ENCODE assay signal across 8 mouse cellular contexts in the genomic region with DNA sequence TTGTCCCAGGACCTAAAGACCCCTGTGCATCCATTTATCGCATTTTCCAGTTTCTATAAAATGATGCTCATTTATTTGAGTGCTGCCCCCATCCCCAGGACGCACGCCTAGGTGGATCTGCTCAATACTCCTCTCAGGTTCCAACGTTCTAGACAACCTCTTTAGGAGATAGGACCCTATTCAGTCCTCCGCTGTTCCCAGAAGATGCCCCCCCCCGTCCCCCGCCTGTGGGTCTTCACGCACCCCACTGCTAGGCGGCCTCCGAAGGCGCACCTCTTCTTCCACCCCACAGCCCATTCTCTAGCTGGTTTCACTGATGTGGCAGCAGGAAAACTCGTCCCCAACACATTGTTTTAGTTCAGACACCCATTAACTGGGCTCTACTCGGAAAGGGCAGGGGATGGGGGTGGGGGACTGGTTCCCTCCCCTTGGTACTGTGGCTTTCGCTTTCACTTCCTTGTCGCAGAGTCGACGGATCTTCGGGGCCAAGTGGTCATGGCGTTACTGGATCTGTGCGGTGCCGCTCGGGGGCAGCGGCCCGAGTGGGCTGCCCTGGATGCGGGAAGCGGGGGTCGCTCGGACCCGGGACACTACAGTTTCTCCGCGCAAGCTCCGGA. TPM values are rescaled to one million over a fixed set of nuclear protein-coding genes. Genes with fewer than 3 reads are reported as not detected.
A peak's percentile ranks its signal among the peaks of the same experiment; 100 is the strongest.
DNase-seq lines count a peak whose midpoint lies in the region; ATAC-seq and TF ChIP-seq lines count a peak whose summit lies in the region.

No protein-coding gene starts in this region.

- peak; percentile 88 for DNase-seq in CD4-positive helper T cell, adult 2 months (ENCODE audit: low read depth, low spot score)
- DNase-seq in ZHBTc4 (ENCODE audit: low read depth, low spot score): peak; percentile 35
- DNase-seq in liver, postnatal 0 days: peak; percentile 73
- no peak for DNase-seq in right cerebral cortex, postnatal 4 days
- no peak for DNase-seq in layer of hippocampus, postnatal 25 days (ENCODE audit: extremely low spot score in 1 of 2, low spot score in 1 of 2)

- H3K27ac ChIP-seq in intestine, embryonic 15.5 days: no peak overlapping the region
- H3K27ac ChIP-seq in liver, postnatal 0 days (ENCODE audit: low read depth): peak overlapping the region; percentile 68
- H3K27ac ChIP-seq in neural tube, embryonic 14.5 days (ENCODE audit: low read depth, low read length): no peak overlapping the region

- no peaks in the 10 kb centered on the region for H3K36me3 ChIP-seq in intestine, embryonic 15.5 days
- H3K36me3 ChIP-seq in liver, postnatal 0 days (replicated peaks; ENCODE audit: insufficient read depth, low read length): peaks cover 16% of the 10 kb centered on the region; the same call in 1 of the 2 replicates
- H3K36me3 ChIP-seq in neural tube, embryonic 14.5 days (ENCODE audit: control insufficient read depth, insufficient read depth, low read length): no peaks in the 10 kb centered on the region

- TF ChIP-seq CTCF in liver, postnatal 0 days (IDR thresholded peaks at IDR 0.05; ENCODE audit: low read depth): no peak

- H3K27me3 ChIP-seq in intestine, embryonic 15.5 days (replicated peaks): peaks cover 42% of the 10 kb centered on the region
- H3K27me3 ChIP-seq in liver, postnatal 0 days (ENCODE audit: insufficient read depth, low read length): peaks cover 3% of the 10 kb centered on the region; the same call in 1 of the 2 replicates
- peaks cover 39% of the 10 kb centered on the region for H3K27me3 ChIP-seq in neural tube, embryonic 14.5 days (ENCODE audit: control insufficient read depth, insufficient read depth, low read length)

- H3K4me3 ChIP-seq in intestine, embryonic 15.5 days (replicated peaks): peak overlapping the region; percentile 39
- H3K4me3 ChIP-seq in liver, postnatal 0 days (ENCODE audit: low read depth, low read length): peak overlapping the region; percentile 74
- H3K4me3 ChIP-seq in neural tube, embryonic 14.5 days (ENCODE audit: low read depth, low read length): peak overlapping the region; percentile 36

- no peaks in the 10 kb centered on the region for H3K9me3 ChIP-seq in intestine, embryonic 15.5 days
- H3K9me3 ChIP-seq in liver, postnatal 0 days (ENCODE audit: low read length): no peaks in the 10 kb centered on the region
- no peaks in the 10 kb centered on the region for H3K9me3 ChIP-seq in neural tube, embryonic 14.5 days (ENCODE audit: control insufficient read depth, low read length)

- peak overlapping the region; percentile 29 for H3K9ac ChIP-seq in intestine, embryonic 15.5 days
- peak overlapping the region; percentile 80 for H3K9ac ChIP-seq in liver, postnatal 0 days (replicated peaks)
- H3K9ac ChIP-seq in neural tube, embryonic 14.5 days (replicated peaks; ENCODE audit: low read depth, low read length): no peak overlapping the region

- WGBS in intestine, embryonic 15.5 days: 3% methylated on average over 32 of the region's 32 CpGs
- WGBS in liver, postnatal 0 days (ENCODE audit: insufficient replicate concordance): under 1% methylated on average over 32 of the region's 32 CpGs
- WGBS in neural tube, embryonic 14.5 days: 3% methylated on average over 32 of the region's 32 CpGs

- peak; percentile 67 for ATAC-seq in granulocyte monocyte progenitor cell, adult 5-6 weeks (replicated peaks; ENCODE audit: poor library complexity, severe bottlenecking)
- ATAC-seq in intestine, embryonic 15.5 days: peak; percentile 66
- ATAC-seq in liver, postnatal 0 days: peak; percentile 70
- ATAC-seq in neural tube, embryonic 14.5 days (ENCODE audit: low read depth): peak; percentile 60; the same call in 1 of the 2 replicates

- peaks cover 10% of the 10 kb centered on the region for H3K4me1 ChIP-seq in intestine, embryonic 15.5 days (replicated peaks)
- H3K4me1 ChIP-seq in liver, postnatal 0 days (ENCODE audit: insufficient read depth): peaks cover 9% of the 10 kb centered on the region
- 0 out of 2 replicates have a peak, but pooled peaks cover 4% of the 10 kb centered on the region for H3K4me1 ChIP-seq in neural tube, embryonic 14.5 days (ENCODE audit: control insufficient read depth, insufficient read depth, low read length)

- H3K4me2 ChIP-seq in intestine, embryonic 15.5 days (replicated peaks): peak overlapping the region; percentile 92
- H3K4me2 ChIP-seq in liver, postnatal 0 days (ENCODE audit: low read depth, low read length): peak overlapping the region; percentile 88
- H3K4me2 ChIP-seq in neural tube, embryonic 14.5 days (ENCODE audit: low read depth, low read length): peak overlapping the region; percentile 76

- no peak for TF ChIP-seq EP300 in liver, postnatal 0 days (IDR thresholded peaks at IDR 0.05; ENCODE audit: low read depth)

RNA-seq across cellular contexts. Expression of a gene that starts 0.5 kb away (rescaled TPM):
- total RNA-seq in granulocyte monocyte progenitor cell, adult 5-6 weeks (2014; fragmentation: Nextera tagmentation): 391 and 417 TPM in 2 replicates
- total RNA-seq in granulocyte monocyte progenitor cell, adult 5-6 weeks (2017): 462 and 464 TPM in 2 replicates
- polyA plus RNA-seq in intestine, embryonic 15.5 days (2015; fragmentation: Nextera tagmentation; extraction: Ambion mirVana): 15.5 and 16.9 TPM in 2 replicates
- 49.7 and 51.6 TPM in 2 replicates for polyA plus RNA-seq in liver, postnatal 0 days (2015; fragmentation: Nextera tagmentation; extraction: Ambion mirVana)
- polyA plus RNA-seq in neural tube, embryonic 14.5 days (2014; fragmentation: Nextera tagmentation; extraction: Ambion mirVana): 0.76 and 3.5 TPM in 2 replicates
- 1 to 10 TPM; 2.2 to 3.3 TPM for total RNA-seq in layer of hippocampus, postnatal 25 days (2021)

RNA-seq across cellular contexts. Expression of a gene that starts 5.3 kb away (rescaled TPM):
- 23.2 and 40.2 TPM in 2 replicates for total RNA-seq in granulocyte monocyte progenitor cell, adult 5-6 weeks (2014; fragmentation: Nextera tagmentation)
- total RNA-seq in granulocyte monocyte progenitor cell, adult 5-6 weeks (2017): 62.7 and 69.6 TPM in 2 replicates
- polyA plus RNA-seq in intestine, embryonic 15.5 days (2015; fragmentation: Nextera tagmentation; extraction: Ambion mirVana): 5.3 and 5.6 TPM in 2 replicates
- 9.8 and 10.5 TPM in 2 replicates for polyA plus RNA-seq in liver, postnatal 0 days (2015; fragmentation: Nextera tagmentation; extraction: Ambion mirVana)
- polyA plus RNA-seq in neural tube, embryonic 14.5 days (2014; fragmentation: Nextera tagmentation; extraction: Ambion mirVana): 0.70 and 0.90 TPM in 2 replicates
- 1 to 10 TPM; 7.0 to 8.9 TPM for total RNA-seq in layer of hippocampus, postnatal 25 days (2021)

RNA-seq across cellular contexts. Expression of a gene that starts 10.4 kb away (rescaled TPM):
- total RNA-seq in granulocyte monocyte progenitor cell, adult 5-6 weeks (2014; fragmentation: Nextera tagmentation): 144 and 147 TPM in 2 replicates
- 103 and 141 TPM in 2 replicates for total RNA-seq in granulocyte monocyte progenitor cell, adult 5-6 weeks (2017)
- 9.3 and 9.4 TPM in 2 replicates for polyA plus RNA-seq in intestine, embryonic 15.5 days (2015; fragmentation: Nextera tagmentation; extraction: Ambion mirVana)
- 20.4 and 22.9 TPM in 2 replicates for polyA plus RNA-seq in liver, postnatal 0 days (2015; fragmentation: Nextera tagmentation; extraction: Ambion mirVana)
- 0.63 and 1.3 TPM in 2 replicates for polyA plus RNA-seq in neural tube, embryonic 14.5 days (2014; fragmentation: Nextera tagmentation; extraction: Ambion mirVana)
- total RNA-seq in layer of hippocampus, postnatal 25 days (2021): 1 to 10 TPM; 1.6 to 1.7 TPM

RNA-seq across cellular contexts. Expression of a gene that starts 10.7 kb away (rescaled TPM):
- 45.4 and 60.7 TPM in 2 replicates for total RNA-seq in granulocyte monocyte progenitor cell, adult 5-6 weeks (2014; fragmentation: Nextera tagmentation)
- 81.6 and 89.7 TPM in 2 replicates for total RNA-seq in granulocyte monocyte progenitor cell, adult 5-6 weeks (2017)
- polyA plus RNA-seq in intestine, embryonic 15.5 days (2015; fragmentation: Nextera tagmentation; extraction: Ambion mirVana): 6.2 and 6.9 TPM in 2 replicates
- polyA plus RNA-seq in liver, postnatal 0 days (2015; fragmentation: Nextera tagmentation; extraction: Ambion mirVana): 8.8 and 9.3 TPM in 2 replicates
- polyA plus RNA-seq in neural tube, embryonic 14.5 days (2014; fragmentation: Nextera tagmentation; extraction: Ambion mirVana): 0.68 and 2.0 TPM in 2 replicates
- total RNA-seq in layer of hippocampus, postnatal 25 days (2021): 1 to 10 TPM; 3.0 to 3.4 TPM

RNA-seq across cellular contexts. Expression of a gene that starts 40.7 kb away (rescaled TPM):
- total RNA-seq in granulocyte monocyte progenitor cell, adult 5-6 weeks (2014; fragmentation: Nextera tagmentation): 8.3 and 13.9 TPM in 2 replicates
- total RNA-seq in granulocyte monocyte progenitor cell, adult 5-6 weeks (2017): 2.1 and 2.3 TPM in 2 replicates
- polyA plus RNA-seq in intestine, embryonic 15.5 days (2015; fragmentation: Nextera tagmentation; extraction: Ambion mirVana): 0.06 and 0.13 TPM in 2 replicates
- 1.1 and 1.2 TPM in 2 replicates for polyA plus RNA-seq in liver, postnatal 0 days (2015; fragmentation: Nextera tagmentation; extraction: Ambion mirVana)
- not detected in 2 replicates for polyA plus RNA-seq in neural tube, embryonic 14.5 days (2014; fragmentation: Nextera tagmentation; extraction: Ambion mirVana)
- total RNA-seq in layer of hippocampus, postnatal 25 days (2021): under 1 TPM; 0.25 to 0.47 TPM

Comparison
In these comparisons a context has a peak if more than half of its experiments do, and no peak if none do; other contexts are left out.
1. DNase-seq: peak in CD4-positive helper T cell, adult 2 months (single experiment), ZHBTc4 (single experiment) and liver, postnatal 0 days (single experiment); none in right cerebral cortex, postnatal 4 days (single experiment) and layer of hippocampus, postnatal 25 days (0 of 2).
2. Peak in every context shown above with its lines, with median percentiles within 50 percentile points of each other: ATAC-seq, H3K4me2 ChIP-seq and H3K4me3 ChIP-seq.